Mouse (Mus musculus) testis, adult 10 weeks (tissue): Measurements from ENCODE around the gene Gm20509. TPM values are rescaled to one million over a fixed set of nuclear protein-coding genes. Genes with fewer than 3 reads are reported as not detected.

Source experiments
- polyA plus RNA-seq: library from polyadenylated mRNA; stranded (reverse); fragments of 350-450 nt; fragmentation: Illumina TruSeq; extraction: RNeasy Lipid Tissue Mini Kit (QIAGEN cat#74804); gene quantifications from one replicate; pipeline ENCODE4 v1.2.3, GENCODE M21; 2014; ENCODE audit warnings: low read depth, low replicate concordance

Gm20509 gene
- not detected for polyA plus RNA-seq

GRCm38 (mm10) chr9:73102181-73102580 lies at the start of gene Gm20509:
Gm20509 (plus strand) TSS chr9:73102470.

GRCm38 (mm10) chr9:73101536-73101935 lies 734 bp upstream of the Gm20509 start, which contains the start of gene Khdc3:
Khdc3 (plus strand) TSS chr9:73101836.

GRCm38 (mm10) chr9:73112919-73113906 lies 10.9 kb downstream of the Gm20509 start, which contains the start of gene Rsl24d1:
Rsl24d1 (plus strand) TSS chr9:73113426.

Other genes with a start within 250 kb of the Gm20509 start
- 1.5 TPM for gene Pygo1, start 176.8 kb upstream of the Gm20509 start, polyA plus RNA-seq
- 44.3 TPM for gene Dyx1c1, start 143.7 kb upstream of the Gm20509 start, polyA plus RNA-seq
- not detected for gene Gm44503, start 143.6 kb upstream of the Gm20509 start, polyA plus RNA-seq
- 235 TPM for gene Ccpg1os, start 117.1 kb upstream of the Gm20509 start, polyA plus RNA-seq
- gene Ccpg1, start 117.0 kb upstream of the Gm20509 start, polyA plus RNA-seq, result 142 TPM
- 4.3 TPM for gene Pigb, start 62.1 kb upstream of the Gm20509 start, polyA plus RNA-seq
- 22.6 TPM for gene Rab27a, start 57.6 kb upstream of the Gm20509 start, polyA plus RNA-seq
- gene Khdc3, start 634 bp upstream of the Gm20509 start, polyA plus RNA-seq, result 0.22 TPM
- gene Rsl24d1, start 11.0 kb downstream of the Gm20509 start, polyA plus RNA-seq, result 47.3 TPM